Mouse (Mus musculus): Measurements from ENCODE around the gene Vasn.

Gene Vasn

DNA sequence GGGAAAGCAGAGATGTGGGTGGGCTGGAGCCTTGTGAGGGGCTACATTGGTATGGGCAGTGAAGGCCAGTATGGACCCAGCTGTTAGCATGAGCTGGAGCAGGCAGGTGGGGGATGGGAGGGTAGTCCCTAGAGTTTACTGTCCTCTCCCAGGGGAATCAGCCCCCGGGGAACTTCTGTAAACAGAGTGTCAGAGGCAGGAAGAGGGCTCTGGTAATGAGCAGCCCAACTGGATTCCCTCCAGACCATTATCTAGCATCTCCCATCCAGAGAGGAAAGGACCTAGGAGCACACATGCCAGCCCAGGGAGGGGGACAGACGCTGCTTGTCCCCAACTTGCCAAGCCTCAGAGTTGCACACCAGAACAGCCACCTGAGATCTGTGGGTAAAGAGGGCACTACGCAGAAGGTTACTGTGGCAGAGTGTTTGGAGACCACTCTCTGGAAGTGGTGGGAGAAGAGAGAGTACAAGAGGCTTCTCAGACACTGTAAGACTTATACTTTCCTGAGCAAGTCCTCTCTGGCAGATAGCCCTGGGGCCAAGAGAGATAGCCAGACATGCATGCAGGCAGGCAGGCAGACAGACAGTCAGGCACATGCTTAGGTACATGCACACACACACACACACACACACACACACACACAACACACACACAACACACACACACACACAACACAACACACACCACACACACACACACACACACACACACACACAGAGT, 1.5 kb downstream of the Vasn start:
- in situ Hi-C loops (cut with MboI), result no loop called here

DNA sequence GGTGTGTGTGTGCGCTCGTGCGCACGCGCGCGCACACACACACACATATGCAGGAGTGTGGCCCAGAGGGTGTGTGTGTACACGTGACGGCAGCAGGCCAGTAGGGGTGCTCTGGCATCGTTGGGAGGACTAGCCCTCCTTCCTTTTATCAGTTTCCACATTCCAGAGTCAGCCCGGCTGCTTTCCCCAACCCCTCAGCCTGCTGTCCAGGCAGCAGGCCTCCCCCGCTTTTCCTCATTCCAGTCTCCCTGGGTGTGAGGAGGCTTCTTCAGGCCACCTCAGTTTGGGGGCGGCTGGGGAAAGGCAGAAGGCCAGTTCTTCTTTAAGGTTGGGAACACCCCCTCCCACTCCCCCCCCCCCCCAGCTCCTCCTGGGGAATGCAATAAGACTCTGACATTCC, 2.4 kb downstream of the Vasn start:
- in situ Hi-C loops (cut with MboI), result no loop called here

DNA sequence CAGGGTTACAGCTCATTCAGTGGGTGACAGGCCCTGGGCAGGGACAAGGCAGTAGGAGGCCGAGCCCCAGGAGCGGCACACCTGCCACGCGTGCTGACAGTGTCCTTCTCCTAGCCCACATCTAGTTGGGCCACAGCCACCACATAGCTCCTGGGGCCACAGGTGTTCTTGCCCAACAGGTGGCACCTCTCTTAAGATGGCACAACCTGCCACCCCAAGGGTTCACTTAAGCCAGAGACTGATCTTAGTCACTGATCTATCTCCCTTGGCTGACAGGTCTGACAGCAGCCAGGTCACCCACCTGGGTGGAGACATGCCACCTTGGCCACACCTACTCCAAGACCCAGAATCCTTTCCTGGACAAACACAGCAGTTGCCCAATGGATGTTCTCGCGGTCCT, 3.2 kb downstream of the Vasn start:
- in situ Hi-C loops (cut with MboI), result no loop called here

DNA sequence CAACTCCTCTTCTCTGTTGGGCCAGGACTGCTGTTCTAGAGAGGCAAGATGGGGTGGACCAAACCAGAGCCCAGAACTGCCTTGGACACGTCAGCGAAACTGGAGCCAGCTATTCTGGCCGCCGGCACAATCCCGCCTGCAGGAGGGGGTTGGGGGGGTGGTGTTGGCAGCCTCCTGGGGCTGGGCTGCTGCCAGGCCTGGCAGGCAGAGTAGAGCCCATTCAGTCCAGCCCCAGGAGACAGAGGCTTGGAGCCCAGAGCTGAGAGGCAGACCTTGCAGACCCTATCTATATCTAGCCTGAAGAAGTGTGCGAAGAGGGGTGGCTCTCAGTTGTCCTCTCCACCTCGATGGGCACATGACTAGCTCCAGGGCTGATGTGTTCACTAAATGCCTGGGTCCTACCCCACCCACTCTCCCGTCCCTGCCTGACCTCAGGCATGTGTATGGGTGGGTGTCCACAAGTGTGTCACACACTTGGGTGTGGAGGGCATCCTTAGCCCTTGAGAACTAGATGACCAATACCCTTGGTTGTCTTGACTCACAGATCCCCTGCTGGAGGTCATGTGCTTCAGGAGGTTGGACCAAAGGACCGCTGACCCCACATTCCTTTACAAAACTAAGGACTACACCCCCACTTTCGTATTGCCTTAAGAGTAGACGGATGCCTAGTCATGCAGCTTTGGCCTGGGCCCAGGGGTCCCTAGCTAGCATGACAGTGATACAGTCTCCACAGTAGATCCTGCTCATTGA, 4.1 kb downstream of the Vasn start:
- in situ Hi-C loops (cut with MboI), result no loop called here

DNA sequence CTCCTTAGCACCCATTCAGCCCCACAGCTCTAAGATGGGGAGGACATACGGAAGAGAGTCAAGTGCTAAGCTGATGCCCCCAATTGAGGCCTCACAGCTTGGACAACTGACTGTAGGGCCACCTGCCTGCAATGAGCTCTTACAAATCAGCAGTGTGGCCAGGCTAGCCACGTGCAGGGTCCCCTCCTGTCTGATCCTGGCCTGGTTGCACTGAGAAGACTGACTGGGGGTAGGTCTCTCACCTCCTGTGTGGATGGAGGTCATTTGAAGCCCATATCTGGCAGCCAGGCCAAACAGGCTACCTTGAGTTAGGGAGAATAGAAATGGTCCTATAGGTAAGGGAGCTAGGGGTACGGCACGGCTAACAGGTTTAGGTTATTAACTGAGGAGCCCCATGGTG, 6.1 kb downstream of the Vasn start:
- in situ Hi-C loops (cut with MboI), result no loop called here

DNA sequence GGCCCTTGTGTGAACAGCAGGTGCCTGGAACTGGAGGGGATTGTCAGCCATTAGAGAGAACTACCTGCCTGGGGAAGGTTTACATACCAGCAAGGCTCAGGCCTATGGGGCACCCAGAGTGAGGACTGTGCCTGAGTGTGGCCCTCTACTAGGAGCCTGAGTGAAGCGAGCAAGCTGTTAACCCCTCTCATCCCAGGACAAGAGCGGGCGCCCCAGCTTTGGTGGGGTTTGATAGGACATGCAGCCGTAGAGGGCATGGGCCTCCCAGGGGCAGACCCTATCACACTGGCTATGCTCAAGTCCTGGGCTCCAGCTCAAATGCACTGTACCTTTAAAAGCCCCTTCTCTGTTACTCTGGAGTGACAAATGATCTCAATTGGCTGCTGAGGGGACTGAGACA, 7.1 kb downstream of the Vasn start:
- in situ Hi-C loops (cut with MboI), result no loop called here

DNA sequence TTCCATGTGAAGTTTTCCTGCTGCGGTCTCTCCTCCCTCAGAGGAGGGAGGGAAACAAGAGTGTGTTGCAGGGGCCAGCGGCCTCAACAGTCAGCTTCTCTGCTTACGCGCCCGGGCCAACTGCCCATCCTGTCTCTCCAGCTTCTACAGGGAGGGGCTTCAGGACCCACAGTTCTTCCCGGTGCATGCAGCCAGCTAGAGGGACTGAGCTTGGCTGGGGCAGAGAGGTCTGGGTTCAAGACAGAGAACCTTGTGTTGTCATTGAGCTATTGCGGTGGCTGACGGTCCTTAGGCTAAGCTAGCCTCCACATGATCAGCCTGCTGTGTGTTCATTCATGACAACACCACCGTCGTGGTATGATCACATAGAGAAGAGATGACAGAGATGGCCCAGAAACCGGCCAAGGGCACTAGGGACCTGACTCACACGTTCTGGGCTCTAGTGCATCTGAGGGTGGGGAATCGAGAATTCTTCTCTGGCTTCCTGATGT, 8.0 kb downstream of the Vasn start:
- in situ Hi-C loops (cut with MboI), result no loop called here

DNA sequence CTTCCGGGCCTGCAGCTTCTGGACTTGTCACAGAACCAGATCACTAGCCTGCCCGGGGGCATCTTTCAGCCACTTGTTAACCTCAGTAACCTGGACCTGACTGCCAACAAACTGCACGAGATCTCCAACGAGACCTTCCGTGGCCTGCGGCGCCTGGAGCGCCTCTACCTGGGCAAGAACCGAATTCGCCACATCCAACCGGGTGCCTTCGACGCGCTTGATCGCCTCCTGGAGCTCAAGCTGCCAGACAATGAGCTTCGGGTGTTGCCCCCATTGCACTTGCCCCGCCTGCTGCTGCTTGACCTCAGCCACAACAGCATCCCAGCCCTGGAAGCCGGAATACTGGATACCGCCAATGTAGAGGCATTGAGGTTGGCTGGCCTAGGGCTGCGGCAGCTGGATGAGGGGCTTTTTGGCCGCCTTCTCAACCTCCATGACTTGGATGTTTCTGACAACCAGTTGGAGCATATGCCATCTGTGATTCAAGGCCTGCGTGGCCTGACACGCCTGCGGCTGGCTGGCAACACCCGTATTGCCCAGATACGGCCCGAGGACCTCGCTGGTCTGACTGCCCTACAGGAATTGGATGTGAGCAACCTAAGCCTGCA, 8.8 kb downstream of the Vasn start:
- in situ Hi-C loops (cut with MboI), result no loop called here

DNA sequence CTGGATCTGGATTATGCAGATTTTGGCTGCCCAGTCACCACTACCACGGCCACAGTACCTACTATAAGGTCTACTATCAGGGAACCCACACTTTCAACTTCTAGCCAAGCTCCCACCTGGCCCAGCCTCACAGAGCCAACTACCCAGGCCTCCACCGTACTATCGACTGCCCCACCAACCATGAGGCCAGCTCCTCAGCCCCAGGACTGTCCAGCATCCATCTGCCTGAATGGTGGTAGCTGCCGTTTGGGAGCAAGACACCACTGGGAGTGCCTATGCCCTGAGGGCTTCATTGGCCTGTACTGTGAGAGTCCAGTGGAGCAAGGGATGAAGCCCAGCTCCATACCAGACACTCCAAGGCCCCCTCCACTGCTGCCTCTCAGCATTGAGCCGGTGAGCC, 9.5 kb downstream of the Vasn start:
- in situ Hi-C loops (cut with MboI), result no loop called here

DNA sequence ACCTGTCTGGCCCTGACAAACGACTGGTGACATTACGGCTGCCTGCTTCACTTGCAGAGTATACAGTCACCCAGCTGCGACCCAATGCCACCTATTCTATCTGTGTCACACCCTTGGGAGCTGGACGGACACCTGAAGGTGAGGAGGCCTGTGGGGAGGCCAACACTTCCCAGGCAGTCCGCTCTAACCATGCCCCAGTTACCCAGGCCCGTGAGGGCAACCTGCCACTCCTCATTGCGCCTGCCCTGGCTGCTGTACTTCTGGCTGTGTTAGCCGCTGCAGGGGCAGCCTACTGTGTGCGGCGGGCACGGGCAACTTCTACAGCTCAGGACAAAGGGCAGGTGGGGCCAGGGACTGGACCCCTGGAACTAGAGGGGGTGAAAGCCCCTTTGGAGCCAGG, 10.0 kb downstream of the Vasn start:
- in situ Hi-C loops (cut with MboI), result no loop called here

DNA sequence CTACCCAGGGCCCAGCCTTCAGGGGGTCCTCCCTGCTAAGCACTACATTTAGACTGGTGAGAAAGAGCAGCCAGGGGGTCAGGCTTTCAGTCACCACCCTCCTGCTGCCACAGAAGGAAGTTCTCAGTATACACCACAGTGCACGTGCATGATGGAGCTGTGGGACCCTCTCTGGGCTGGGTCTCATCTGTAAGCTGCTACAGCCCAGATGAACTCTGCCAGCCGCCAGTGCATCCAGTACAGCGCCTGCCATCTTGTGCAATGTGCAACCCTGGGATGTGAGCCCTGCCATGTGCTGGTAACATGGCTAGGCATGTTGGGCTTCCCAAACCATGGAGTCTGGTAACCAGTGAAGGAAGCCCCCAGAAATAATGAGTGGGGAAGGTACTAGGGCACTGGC, 10.4 kb downstream of the Vasn start:
- in situ Hi-C loops (cut with MboI), result no loop called here

DNA sequence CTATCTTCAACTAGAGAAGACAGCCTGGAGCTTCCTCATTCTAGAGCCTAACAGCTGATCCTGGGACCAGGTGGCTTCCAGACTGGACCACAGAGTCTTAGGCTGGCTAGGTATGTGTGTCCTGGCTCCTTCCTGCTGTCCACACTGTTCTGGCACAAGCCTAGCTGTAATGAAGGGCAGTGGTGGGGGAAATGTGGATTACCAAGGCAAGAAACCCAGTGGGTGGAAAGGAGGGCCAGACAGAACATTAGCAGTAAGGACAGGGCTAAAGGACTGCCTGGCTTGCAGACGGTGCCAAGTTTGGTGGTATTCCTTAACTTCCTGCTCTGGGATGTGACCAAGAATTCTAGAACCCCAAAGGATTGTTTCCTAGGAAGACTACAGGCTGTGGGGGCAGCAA, 11.3 kb downstream of the Vasn start:
- in situ Hi-C loops (cut with MboI), result no loop called here

DNA sequence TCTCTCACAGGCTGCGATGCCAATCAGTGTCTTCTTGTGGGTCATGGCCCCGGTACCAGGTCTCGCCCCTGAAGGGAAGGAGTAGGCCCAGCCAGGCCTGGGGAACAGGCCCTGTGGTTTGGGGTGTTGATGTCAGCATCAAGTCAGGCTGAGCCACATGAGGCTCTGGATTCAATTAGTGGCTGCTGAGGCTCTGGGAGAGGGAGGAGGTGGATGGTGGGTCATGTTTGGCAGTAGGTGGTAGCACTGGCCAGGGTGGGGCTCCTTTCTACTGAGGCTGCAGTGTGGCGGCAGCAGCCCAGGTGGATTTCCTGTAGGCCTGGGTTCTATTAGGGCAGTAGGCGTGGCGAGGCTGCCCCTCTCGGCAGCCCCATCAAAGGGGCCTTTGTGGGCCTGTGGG, 11.9 kb downstream of the Vasn start:
- in situ Hi-C loops (cut with MboI), result no loop called here

DNA sequence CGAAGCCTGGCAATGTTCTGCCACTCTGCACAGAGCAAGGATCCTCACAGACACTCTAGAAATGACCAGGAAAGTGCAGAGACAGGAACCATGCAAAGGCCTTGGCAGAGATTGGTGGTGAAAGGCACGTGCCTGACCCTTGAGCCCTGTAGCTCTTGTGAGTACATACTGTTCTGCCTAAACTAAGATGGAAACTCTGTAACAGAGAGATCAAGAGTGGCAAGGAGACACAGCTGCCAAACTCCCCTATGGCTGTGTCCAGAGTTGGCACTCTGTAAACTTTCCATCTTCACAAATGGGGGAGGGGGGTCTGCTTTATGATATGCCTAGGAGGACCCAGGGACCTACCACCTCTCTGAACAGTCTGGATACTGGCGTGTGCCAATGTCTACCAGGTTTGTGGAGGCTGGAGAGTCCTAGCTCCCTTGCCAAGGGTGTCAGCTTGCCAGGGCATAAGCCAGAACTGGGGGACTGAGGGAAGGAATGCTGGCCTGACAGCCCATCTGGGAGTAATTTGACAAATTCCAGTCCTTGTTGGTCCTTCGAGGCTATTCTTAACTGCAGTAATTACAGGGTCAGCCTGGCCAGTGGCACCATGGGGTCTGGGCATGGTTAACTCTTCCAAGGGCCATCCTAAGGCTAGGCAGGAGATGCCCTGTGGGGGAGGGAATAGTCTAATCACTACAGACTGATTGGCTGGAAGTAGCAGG, 13.1 kb downstream of the Vasn start:
- in situ Hi-C loops (cut with MboI), result no loop called here

DNA sequence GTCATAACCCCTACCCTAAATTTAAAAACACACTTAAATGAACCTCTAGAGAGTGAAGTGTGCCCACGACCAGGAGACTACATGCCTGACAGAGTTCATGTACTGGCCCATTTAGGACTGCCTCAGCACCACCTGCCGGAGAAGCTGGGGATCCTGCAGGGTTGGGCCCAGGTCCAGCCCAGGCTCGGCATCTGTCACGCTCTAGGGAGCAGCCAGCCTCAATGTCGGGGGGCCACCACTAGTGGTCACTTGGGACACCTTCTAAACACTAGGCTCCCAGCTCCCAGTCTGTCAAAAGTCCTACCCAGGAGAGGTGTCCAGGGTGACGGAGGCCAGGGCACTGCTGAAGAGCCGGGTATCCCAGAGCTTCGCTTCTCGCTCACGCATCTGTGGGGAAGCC, 15.0 kb downstream of the Vasn start:
- in situ Hi-C loops (cut with MboI), result no loop called here

DNA sequence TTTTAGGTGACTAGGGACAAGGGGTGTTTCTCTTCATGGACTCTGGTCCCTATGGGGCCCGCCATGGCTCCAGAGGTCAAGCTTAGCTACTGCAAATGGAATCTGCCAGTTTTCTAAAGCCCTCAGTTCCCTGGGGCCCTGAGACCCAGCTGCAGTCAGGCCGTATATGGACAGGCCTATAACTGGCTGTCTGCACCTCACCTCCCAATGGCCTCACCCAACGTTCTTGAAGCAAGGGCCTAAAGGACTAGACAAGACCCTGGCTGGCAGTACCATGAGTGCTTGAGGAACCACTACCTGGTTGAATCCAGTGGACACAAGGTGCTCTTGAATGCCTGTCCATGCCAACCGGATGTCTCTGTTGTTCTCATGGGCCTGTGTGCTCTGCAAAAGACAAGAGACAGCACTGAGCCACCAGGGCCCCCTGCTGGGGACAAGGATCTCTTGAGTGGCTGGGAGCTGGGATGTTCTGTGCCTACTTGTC, 15.6 kb downstream of the Vasn start:
- in situ Hi-C loops (cut with MboI), result no loop called here

DNA sequence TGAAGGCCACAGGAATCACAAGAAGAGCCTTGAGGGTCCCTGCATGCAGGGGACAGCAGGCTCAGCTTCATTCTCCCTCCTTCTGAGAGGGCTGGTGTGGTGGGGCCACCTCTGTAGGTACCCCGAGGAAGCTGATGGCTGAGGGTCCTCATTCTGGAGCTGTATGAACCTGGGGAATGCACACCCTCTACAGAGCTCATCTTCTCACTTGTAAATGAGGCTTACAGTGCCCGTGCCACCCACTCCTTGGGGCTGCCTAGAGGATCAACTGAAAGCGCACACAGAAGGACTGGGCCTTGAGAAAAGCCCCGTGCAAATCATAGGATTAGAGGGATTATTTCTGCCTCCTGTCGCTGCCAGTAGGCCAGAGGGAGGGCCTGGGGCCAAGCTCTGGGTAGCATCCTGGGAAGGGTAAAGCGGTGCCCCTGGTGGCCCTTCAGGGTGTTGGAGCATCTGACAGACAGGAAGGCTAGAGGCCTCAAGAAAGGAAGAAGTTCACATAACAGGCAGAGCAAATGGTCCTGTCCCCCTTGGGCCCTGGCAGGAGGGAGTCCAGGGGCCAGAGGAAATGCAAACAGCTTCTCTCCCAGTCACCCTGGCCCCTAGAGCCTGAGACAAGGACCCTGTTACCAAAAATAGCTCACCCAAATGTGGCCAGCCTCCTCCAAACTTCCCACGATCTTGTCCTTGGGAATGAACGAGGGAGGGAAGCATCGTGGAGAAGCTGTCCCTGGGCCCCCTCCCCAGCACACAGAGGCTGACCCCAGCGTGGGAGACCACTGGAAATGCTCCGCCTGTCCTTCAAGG, 16.2 kb downstream of the Vasn start:
- in situ Hi-C loops (cut with MboI), result no loop called here

DNA sequence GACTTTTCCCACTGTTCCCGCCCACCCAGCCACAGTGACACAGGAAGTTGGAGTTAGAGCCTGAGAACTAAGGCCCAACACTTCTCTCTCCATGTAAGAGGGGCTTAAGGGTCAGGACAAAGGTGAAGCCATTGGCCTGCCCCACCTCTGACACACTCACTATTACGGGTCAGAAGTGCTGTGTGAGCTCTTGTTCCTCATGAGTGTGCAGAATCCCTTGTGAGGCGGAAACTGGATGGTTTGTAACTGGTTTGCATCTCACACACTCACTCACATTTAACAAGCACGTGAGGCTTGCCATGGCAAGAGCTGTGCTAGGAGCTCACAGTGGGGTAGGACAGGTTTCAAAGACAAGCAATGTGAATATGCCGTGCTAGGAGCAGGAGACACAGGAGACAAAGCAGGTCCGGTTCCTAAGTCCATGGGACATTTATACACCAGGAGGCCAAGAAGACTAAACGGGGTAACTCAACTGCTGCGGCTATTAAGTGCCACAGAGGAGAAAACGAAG, 16.9 kb downstream of the Vasn start:
- in situ Hi-C loops (cut with MboI), result no loop called here

DNA sequence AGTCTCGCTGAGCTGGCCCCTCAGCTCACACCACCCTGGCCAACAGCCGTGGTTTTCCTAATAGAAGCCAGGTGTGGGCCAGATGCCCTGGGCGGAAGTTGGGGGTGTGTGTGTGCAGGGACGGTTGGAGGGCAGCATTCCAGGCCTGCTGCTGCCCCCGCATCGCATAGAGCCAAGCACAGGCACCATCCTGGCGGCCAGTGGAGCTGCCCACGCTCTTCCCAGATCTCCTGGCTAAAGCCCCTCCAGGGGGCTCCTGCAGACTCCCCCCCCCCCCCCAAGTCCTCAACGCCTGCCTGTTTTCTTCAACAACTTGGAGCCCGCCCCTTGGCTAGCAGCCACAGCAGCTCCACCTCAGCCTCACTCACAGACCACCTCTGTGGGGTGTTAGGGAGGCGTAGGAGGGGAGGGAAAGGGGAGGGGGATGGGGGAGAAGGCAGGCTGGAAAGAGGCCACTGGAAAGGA, 19.1 kb downstream of the Vasn start:
- in situ Hi-C loops (cut with MboI), result no loop called here

DNA sequence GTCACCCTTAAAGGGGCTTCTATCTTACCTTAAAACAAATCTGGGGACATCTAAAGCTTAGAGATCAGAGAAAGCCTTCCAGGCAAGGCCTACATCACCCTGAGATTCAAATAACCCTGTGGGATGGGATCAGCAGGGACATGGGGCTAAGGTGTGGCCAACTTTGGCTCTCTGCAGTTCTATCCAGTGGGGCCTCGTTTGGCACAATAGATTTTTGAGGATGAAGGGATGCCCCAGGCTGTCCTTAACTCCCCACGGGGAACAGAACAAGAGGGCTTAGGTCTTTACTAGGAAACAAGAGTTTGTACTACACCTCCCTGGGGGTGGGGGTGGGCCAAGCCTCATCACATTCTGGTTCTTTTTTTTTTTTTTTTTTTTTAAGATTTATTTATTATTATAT, 19.6 kb downstream of the Vasn start:
- in situ Hi-C loops (cut with MboI), result no loop called here

DNA sequence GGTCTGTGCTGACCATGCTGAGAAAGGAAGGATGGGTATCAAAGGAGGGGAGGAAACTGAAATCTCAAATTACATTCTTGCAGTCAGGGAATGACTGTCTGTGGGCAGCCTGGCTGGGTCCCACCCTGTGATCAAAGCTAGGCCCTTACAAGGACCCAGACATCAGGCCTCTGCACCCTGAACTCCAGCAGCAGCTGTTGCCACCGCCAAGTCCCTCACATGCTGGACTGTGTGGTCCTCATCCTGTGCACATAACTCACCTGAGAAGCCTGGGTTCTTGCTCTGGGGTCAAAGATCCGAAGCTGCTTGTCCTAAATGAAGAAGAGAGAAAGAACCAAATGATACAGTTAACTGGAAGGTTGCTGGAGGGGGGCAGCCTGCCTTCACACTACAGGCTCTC, 21.9 kb downstream of the Vasn start:
- in situ Hi-C loops (cut with MboI), result no loop called here
